Mouse (Mus musculus): ENCODE results near the gene Gm32687. TPM values are rescaled to one million over a fixed set of nuclear protein-coding genes. Genes with fewer than 3 reads are reported as not detected.
"Not testable (repeated sequence)": the region's sequence is repeated elsewhere in the genome, so short reads cannot be mapped to it uniquely, and the experiment has no call there.

Gm32687 gene
- 10 to 100 TPM; 10.5 to 12.7 TPM for polyA plus RNA-seq (2017; shearing (Covaris generic))

DNA sequence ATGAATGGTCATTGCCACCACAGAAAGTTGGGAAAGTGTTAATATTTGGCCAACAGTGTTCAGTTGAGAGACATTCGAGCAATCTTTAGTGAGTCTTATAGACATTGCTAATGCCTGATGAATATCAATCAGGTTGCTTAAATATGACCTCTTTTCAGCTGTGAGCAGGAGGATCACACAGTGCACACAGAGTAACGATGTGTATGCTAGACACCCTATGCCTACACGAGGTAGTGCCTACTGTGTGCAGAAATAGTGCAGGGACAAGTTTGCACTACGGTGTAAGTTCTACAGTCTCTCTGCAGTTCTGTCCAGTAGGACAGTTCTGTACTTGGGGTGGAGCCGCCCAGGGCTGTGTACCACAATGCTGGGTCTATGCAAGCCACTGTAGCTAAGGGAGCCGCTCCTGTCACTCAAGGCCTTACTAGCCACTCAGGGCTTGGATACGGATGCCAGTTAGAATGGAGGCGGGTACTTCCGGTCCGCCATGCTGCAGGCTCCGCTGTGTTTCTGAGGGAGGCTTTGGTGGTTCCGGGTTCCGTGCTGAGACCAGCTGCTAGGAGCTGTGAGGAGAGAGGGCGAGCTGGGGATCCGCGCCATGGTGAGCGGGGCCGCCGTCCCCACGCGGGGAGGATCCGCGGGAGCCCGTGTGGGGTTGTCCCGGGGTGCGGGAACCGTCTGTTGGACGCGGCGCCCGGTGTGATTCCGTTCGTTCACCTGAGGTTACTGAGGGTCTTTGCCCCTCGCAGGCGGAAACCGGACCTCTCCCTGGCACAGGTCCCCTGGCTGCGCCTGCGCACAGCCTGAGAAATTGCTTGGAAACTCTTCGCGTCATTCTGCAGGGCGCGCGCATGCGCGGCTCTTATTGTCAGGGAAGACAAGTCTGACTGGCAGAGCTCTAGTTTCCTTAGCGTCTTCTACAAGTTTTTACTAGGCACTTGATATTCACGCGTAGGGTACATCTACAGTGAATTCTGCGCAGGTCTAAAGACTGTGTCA is at the start of gene Gm32687:
TSS of gene Gm32687 (plus strand) at position 526 of the 999 bp plus-strand sequence.
- peak; percentile 98 for ATAC-seq

GRCm38 (mm10) chr10:81846219-81846618 is 17.5 kb upstream of the Gm32687 start:
- not testable (repeated sequence) for ATAC-seq

DNA sequence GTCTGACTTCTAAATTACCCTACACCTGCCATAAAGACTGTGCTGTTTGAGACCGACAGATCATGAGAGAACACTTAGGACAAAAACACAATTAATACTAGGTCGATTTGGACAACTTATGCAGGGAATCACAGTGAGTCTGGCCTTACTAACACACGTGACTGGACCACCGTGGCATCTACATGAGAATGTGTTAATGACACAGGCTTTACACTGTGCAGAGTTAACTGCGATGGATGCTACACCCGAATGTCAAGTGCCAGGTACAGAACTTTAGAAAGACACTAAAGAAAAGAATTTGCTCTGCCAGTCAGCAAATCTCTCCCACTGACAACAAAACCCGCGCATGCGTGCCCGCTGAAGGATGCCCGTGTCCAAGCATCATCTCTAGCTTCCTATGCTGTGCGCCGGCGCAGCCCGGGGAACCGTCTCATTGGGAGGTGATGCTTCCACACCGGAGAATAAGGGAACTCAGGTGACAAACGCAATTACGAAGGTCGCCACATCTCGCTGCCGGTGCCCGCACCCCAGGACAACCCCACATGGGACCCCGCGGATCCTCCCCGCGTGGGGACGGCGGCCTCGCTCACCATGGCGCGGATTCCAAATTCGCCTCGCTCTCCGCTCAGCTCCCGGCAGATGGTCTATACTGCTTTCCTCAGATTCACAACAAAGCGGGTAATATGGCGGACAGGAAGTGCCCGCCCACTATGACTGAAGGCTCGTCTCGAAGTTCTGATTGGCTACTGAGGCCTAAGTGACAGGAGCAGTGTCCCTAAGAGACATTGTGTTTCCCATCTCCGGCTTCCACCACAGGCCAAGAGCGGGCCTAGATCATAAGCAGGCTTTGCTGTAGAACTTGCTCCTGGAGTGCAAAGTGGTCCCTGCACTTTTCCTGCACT is 66.4 kb downstream of the Gm32687 start, which contains the start of gene Zfp781:
TSS of gene Zfp781 (minus strand) at position 639 of the 902 bp plus-strand sequence.
- ATAC-seq: peak; percentile 97

Other genes with a start within 250 kb of the Gm32687 start
- 10 to 100 TPM; 24.1 to 26.8 TPM for gene Sirt6, start 236.1 kb upstream of the Gm32687 start, polyA plus RNA-seq (2017; shearing (Covaris generic))
- gene Ankrd24, start 235.4 kb upstream of the Gm32687 start, polyA plus RNA-seq (2017; shearing (Covaris generic)): 1 to 10 TPM; 1.2 to 3.8 TPM
- gene Gm10778, start 214.9 kb upstream of the Gm32687 start, polyA plus RNA-seq (2017; shearing (Covaris generic)): 1 to 10 TPM; 7.1 to 7.5 TPM
- gene Zfp433, start 159.1 kb upstream of the Gm32687 start, polyA plus RNA-seq (2017; shearing (Covaris generic)): 10 to 100 TPM; 18.0 to 19.1 TPM
- gene Gm3055, start 92.8 kb upstream of the Gm32687 start, polyA plus RNA-seq (2017; shearing (Covaris generic)): 1 to 10 TPM; 8.6 to 9.7 TPM
- gene Gm4767, start 51.7 kb upstream of the Gm32687 start, polyA plus RNA-seq (2017; shearing (Covaris generic)): 1 to 10 TPM; 4.5 to 5.6 TPM
- 1 to 10 TPM; 1.1 to 2.0 TPM for gene Zfp781, start 66.5 kb downstream of the Gm32687 start, polyA plus RNA-seq (2017; shearing (Covaris generic))
- gene Zfp873, start 184.2 kb downstream of the Gm32687 start, polyA plus RNA-seq (2017; shearing (Covaris generic)): 10 to 100 TPM; 12.3 to 20.0 TPM
- 1 to 10 TPM; 4.1 to 5.6 TPM for gene BC024063, start 219.4 kb downstream of the Gm32687 start, polyA plus RNA-seq (2017; shearing (Covaris generic))

All from CD4-positive, CD25-positive, alpha-beta regulatory T cell, adult 4 months (primary cell).